Mouse (Mus musculus) spleen, embryonic (tissue): Measurements from ENCODE around the gene Rbfox2.

Experiments
- CTCF ChIA-PET: fragments of 350-600 bp; sonication (Branson Sonifier 250); formaldehyde crosslinking; loops from one replicate; lab custom pipeline; 2022; lab: Charles Lee

Gene Rbfox2

GRCm38 (mm10) chr15:77196827-77197226, 110.0 kb downstream of the Rbfox2 start:
- CTCF ChIA-PET, result no interaction called here

- CTCF ChIA-PET, result no interaction called here
Observed at GRCm38 (mm10) chr15:77196001-77196400, 110.8 kb downstream of the Rbfox2 start.

- CTCF ChIA-PET, result no interaction called here
Observed at GRCm38 (mm10) chr15:77192154-77192935, 114.5 kb downstream of the Rbfox2 start.

GRCm38 (mm10) chr15:77186096-77186495, 120.7 kb downstream of the Rbfox2 start:
- CTCF ChIA-PET, result no interaction called here

GRCm38 (mm10) chr15:77185614-77186013, 121.2 kb downstream of the Rbfox2 start:
- CTCF ChIA-PET, result no interaction called here

- CTCF ChIA-PET, result no interaction called here
Observed at GRCm38 (mm10) chr15:77182800-77183199, 124.0 kb downstream of the Rbfox2 start.

GRCm38 (mm10) chr15:77174018-77174417, 132.8 kb downstream of the Rbfox2 start:
- CTCF ChIA-PET, result no interaction called here

GRCm38 (mm10) chr15:77172414-77172813, 134.4 kb downstream of the Rbfox2 start:
- CTCF ChIA-PET, result no interaction called here

- CTCF ChIA-PET, result no interaction called here
Observed at GRCm38 (mm10) chr15:77168781-77169180, 138.0 kb downstream of the Rbfox2 start.

GRCm38 (mm10) chr15:77166225-77166732, 140.5 kb downstream of the Rbfox2 start:
- CTCF ChIA-PET, result no interaction called here

GRCm38 (mm10) chr15:77163336-77163735, 143.5 kb downstream of the Rbfox2 start:
- CTCF ChIA-PET, result no interaction called here

GRCm38 (mm10) chr15:77162931-77163330, 143.9 kb downstream of the Rbfox2 start:
- CTCF ChIA-PET, result no interaction called here

GRCm38 (mm10) chr15:77161382-77161781, 145.4 kb downstream of the Rbfox2 start:
- CTCF ChIA-PET, result no interaction called here

- CTCF ChIA-PET, result no interaction called here
Observed at GRCm38 (mm10) chr15:77160848-77161247, 146.0 kb downstream of the Rbfox2 start.

- CTCF ChIA-PET, result no interaction called here
Observed at GRCm38 (mm10) chr15:77156525-77156924, 150.3 kb downstream of the Rbfox2 start.

GRCm38 (mm10) chr15:77154248-77154785, 152.5 kb downstream of the Rbfox2 start:
- CTCF ChIA-PET, result no interaction called here

GRCm38 (mm10) chr15:77153625-77154024, 153.2 kb downstream of the Rbfox2 start:
- CTCF ChIA-PET, result no interaction called here

- CTCF ChIA-PET, result no interaction called here
Observed at GRCm38 (mm10) chr15:77153088-77153546, 153.7 kb downstream of the Rbfox2 start.

- CTCF ChIA-PET, result no interaction called here
Observed at GRCm38 (mm10) chr15:77152336-77153087, 154.3 kb downstream of the Rbfox2 start.

- CTCF ChIA-PET, result no interaction called here
Observed at GRCm38 (mm10) chr15:77151816-77152215, 155.0 kb downstream of the Rbfox2 start.

GRCm38 (mm10) chr15:77151178-77151577, 155.6 kb downstream of the Rbfox2 start:
- CTCF ChIA-PET, result no interaction called here

GRCm38 (mm10) chr15:77150424-77150841, 156.4 kb downstream of the Rbfox2 start:
- CTCF ChIA-PET, result no interaction called here
